Mouse (Mus musculus) kidney, adult 2 months (tissue): ENCODE measurements at regions not wholly inside any gene's neighbourhood (a gene's known extent, or its start where the extent isn't known, plus 50 kb on each side); places are given as distances from the start of the nearest gene placed in this dataset.

Experiments used
- CTCF ChIP-seq: fragments of 200-500 bp; conservative IDR thresholded peaks from 2 replicates; pipeline ENCODE4 v1.5.1; 2011; ENCODE audit warnings: low read depth, mild to moderate bottlenecking, control low read depth, low read length, moderate library complexity, mixed read lengths; ENCODE audit not compliant: insufficient read depth, insufficient read length
- POLR2A ChIP-seq: fragments of 200-500 bp; IDR thresholded peaks from one replicate; pipeline ENCODE4 v1.6.1; 2011; ENCODE audit warnings: low read depth, low read length, control low read depth

- no peak for TF ChIP-seq CTCF
- TF ChIP-seq POLR2A: no peak
Measured at GRCm38 (mm10) chr6:49657988-49658387, 164.5 kb upstream of the Npy start.
